Mouse (Mus musculus): ENCODE data around the gene Prpf4b. TPM values are rescaled to one million over a fixed set of nuclear protein-coding genes. Genes with fewer than 3 reads are reported as not detected.
"Not testable (repeated sequence)": the region's sequence is repeated elsewhere in the genome, so short reads cannot be mapped to it uniquely, and the experiment has no call there.

Gene Prpf4b
- total RNA-seq, 2 experiments from 2014 or later = 80.8 to 98.2 TPM

- peak in 1 of 2 experiments; percentile 29 for DNase-seq (ENCODE audit: extremely low spot score in 1 of 2, low spot score in 1 of 2)
Measured at GRCm38 (mm10) chr13:34934931-34935644, 60.0 kb downstream of the Prpf4b start.

GRCm38 (mm10) chr13:34942370-34942769 lies 67.3 kb downstream of the Prpf4b start:
- no peak for DNase-seq (ENCODE audit: extremely low spot score in 1 of 2, low spot score in 1 of 2)

GRCm38 (mm10) chr13:34951437-34951836 lies 76.3 kb downstream of the Prpf4b start:
- not testable (repeated sequence) for DNase-seq (ENCODE audit: extremely low spot score in 1 of 2, low spot score in 1 of 2)

Other genes with a start within 250 kb of the Prpf4b start
- 10 to 100 TPM; 15.5 to 20.8 TPM for gene Pxdc1, start 221.8 kb upstream of the Prpf4b start, total RNA-seq (2021)
- not detected for gene Fam50b, start 140.5 kb upstream of the Prpf4b start, total RNA-seq (2021)
- under 1 TPM; 0.30 to 0.87 TPM for gene Fam217a, start 49.0 kb downstream of the Prpf4b start, total RNA-seq (2021)
- not detected for gene 4933417A18Rik, start 49.1 kb downstream of the Prpf4b start, total RNA-seq (2021)
- under 1 TPM; 0.54 to 0.89 TPM for gene Eci3, start 88.5 kb downstream of the Prpf4b start, total RNA-seq (2021)
- gene Eci2, start 151.8 kb downstream of the Prpf4b start, total RNA-seq (2021) = 10 to 100 TPM; 45.9 to 49.5 TPM

Data from layer of hippocampus, postnatal 25 days (tissue).